8 mouse cellular contexts compared by ENCODE assay signal in genomic region chr4:132398045-132398774, GRCm38 (mm10). TPM values are rescaled to one million over a fixed set of nuclear protein-coding genes. Genes with fewer than 3 reads are reported as not detected.
DNase-seq lines count a peak whose midpoint lies in the region; ATAC-seq and TF ChIP-seq lines count a peak whose summit lies in the region.

No protein-coding gene starts in this region.

- intact Hi-C loops in heart, postnatal 25 days (cut with DNase I): loop anchor here (1.0 kb wide), 1 partner anchor 11 kb away; no protein-coding TSS in a partner anchor

- peak overlapping the region; percentile 58 for H3K4me3 ChIP-seq in G1E (ENCODE audit: low read depth, low read length)
- no peak overlapping the region for H3K4me3 ChIP-seq in forebrain, embryonic 13.5 days

- H3K9me3 ChIP-seq in G1E (replicated peaks): peaks cover 5% of the 10 kb centered on the region; the same call in 1 of the 2 replicates
- H3K9me3 ChIP-seq in forebrain, embryonic 13.5 days (replicated peaks): no peaks in the 10 kb centered on the region

- 0 out of 2 replicates have a peak overlapping the region, but pooled peaks have one; percentile 5 for H3K9ac ChIP-seq in forebrain, embryonic 13.5 days

- peak overlapping the region; percentile 19; the same call in 1 of the 2 replicates for H3K4me2 ChIP-seq in forebrain, embryonic 13.5 days

- H3K27ac ChIP-seq in forebrain, embryonic 13.5 days: no peak overlapping the region

- no peak for ATAC-seq in G1E (ENCODE audit: extremely low read depth, insufficient number of reproducible peaks, low FRiP score, poor library complexity, severe bottlenecking)
- no peak for ATAC-seq in forebrain, embryonic 13.5 days
- ATAC-seq in megakaryocyte progenitor cell, adult 5-6 weeks (replicated peaks; ENCODE audit: poor library complexity): peak; percentile 92
- ATAC-seq in monocyte, adult 5-6 weeks (replicated peaks; ENCODE audit: insufficient number of reproducible peaks, low FRiP score, low TSS enrichment, poor library complexity, severe bottlenecking): no peak

- no peak for DNase-seq in G1E (ENCODE audit: low spot score)
- DNase-seq in adrenal gland, postnatal 36 days: peak; percentile 87 to 89
- peak; percentile 80 for DNase-seq in heart, postnatal 25 days (ENCODE audit: low spot score)
- peak; percentile 7 to 26 for DNase-seq in layer of hippocampus, postnatal 14 days (ENCODE audit: low spot score in 2 of 2)
- DNase-seq in spleen, postnatal 36 days (ENCODE audit: low spot score in 2 of 2): peak; percentile 22 to 37

- no peaks in the 10 kb centered on the region for H3K27me3 ChIP-seq in G1E (ENCODE audit: insufficient read depth, low read length)
- no peaks in the 10 kb centered on the region for H3K27me3 ChIP-seq in forebrain, embryonic 13.5 days

- H3K36me3 ChIP-seq in G1E (replicated peaks): peaks cover 64% of the 10 kb centered on the region
- H3K36me3 ChIP-seq in forebrain, embryonic 13.5 days (ENCODE audit: poor library complexity, severe bottlenecking): no peaks in the 10 kb centered on the region

- WGBS in forebrain, embryonic 13.5 days: 53% methylated on average over 11 of the region's 11 CpGs

- no peak for TF ChIP-seq CTCF in G1E (IDR thresholded peaks at IDR 0.05; ENCODE audit: low read depth, low read length)

- H3K4me1 ChIP-seq in G1E (ENCODE audit: insufficient read depth, low read depth, low read length): peaks cover 49% of the 10 kb centered on the region
- peaks cover 12% of the 10 kb centered on the region for H3K4me1 ChIP-seq in forebrain, embryonic 13.5 days

RNA-seq across cellular contexts. Expression of gene Phactr4, which starts 24.1 kb away (rescaled TPM):
- total RNA-seq in G1E (2014; fragmentation: Nextera tagmentation) (72.5 and 86.2 TPM in 2 replicates), G1E (2017) (5.5 and 7.7 TPM in 2 replicates)
- 15.0 and 15.2 TPM in 2 replicates for polyA plus RNA-seq in G1E (2012)
- total RNA-seq in adrenal gland, postnatal 36 days (2021): 10 to 100 TPM; 57.8 to 58.4 TPM
- polyA plus RNA-seq in forebrain, embryonic 13.5 days (2015; fragmentation: Nextera tagmentation; extraction: Ambion mirVana): 17.5 and 18.7 TPM in 2 replicates
- 10 to 100 TPM; 23.2 to 23.4 TPM for total RNA-seq in heart, postnatal 25 days (2021)
- 10 to 100 TPM in 1 of 2 experiments, 1 to 10 TPM in 1; 9.3 to 10.5 TPM for total RNA-seq in layer of hippocampus, postnatal 14 days (2021)
- 28.4 and 34.7 TPM in 2 replicates for total RNA-seq in megakaryocyte progenitor cell, adult 5-6 weeks (2015)
- total RNA-seq in megakaryocyte progenitor cell, adult 5-6 weeks (2017): 8.9 and 10.1 TPM in 2 replicates
- 3.2 to 22.5 TPM (median 9.0 TPM) in 3 replicates for total RNA-seq in monocyte, adult 5-6 weeks (2017)

RNA-seq across cellular contexts. Expression of gene Rcc1, which starts 44.8 kb away (rescaled TPM):
- total RNA-seq in G1E (2014; fragmentation: Nextera tagmentation): 24.2 and 26.8 TPM in 2 replicates
- 38.6 and 39.2 TPM in 2 replicates for total RNA-seq in G1E (2017)
- 70.0 and 86.0 TPM in 2 replicates for polyA plus RNA-seq in G1E (2012)
- 10 to 100 TPM; 14.7 to 16.8 TPM for total RNA-seq in adrenal gland, postnatal 36 days (2021)
- polyA plus RNA-seq in forebrain, embryonic 13.5 days (2015; fragmentation: Nextera tagmentation; extraction: Ambion mirVana): 82.2 and 89.5 TPM in 2 replicates
- 1 to 10 TPM; 8.6 to 8.9 TPM for total RNA-seq in heart, postnatal 25 days (2021)
- 10 to 100 TPM; 12.5 to 13.0 TPM for total RNA-seq in layer of hippocampus, postnatal 14 days (2021)
- total RNA-seq in megakaryocyte progenitor cell, adult 5-6 weeks (2015): 24.2 and 26.8 TPM in 2 replicates
- total RNA-seq in megakaryocyte progenitor cell, adult 5-6 weeks (2017): 44.1 and 46.9 TPM in 2 replicates
- 2.9 to 7.7 TPM (median 6.1 TPM) in 3 replicates for total RNA-seq in monocyte, adult 5-6 weeks (2017)
